Mouse (Mus musculus) CH12.LX (cell line): ENCODE measurements around the gene Rhoq. TPM values are rescaled to one million over a fixed set of nuclear protein-coding genes. Genes with fewer than 3 reads are reported as not detected.
A peak's percentile ranks its signal among the peaks of the same experiment; 100 is the strongest.

Experiments used
- DNase-seq: peaks from one replicate; pipeline ENCODE4 v3.0.0-alpha.2; 2013; ENCODE audit errors: extremely low read depth
- H3K27ac ChIP-seq: 2 replicates; pipeline ENCODE4 v1.5.1; 2012; ENCODE audit warnings: low read depth, mild to moderate bottlenecking, control low read depth, moderate library complexity; ENCODE audit not compliant: insufficient read depth
- H3K27me3 ChIP-seq: replicated peaks from 2 replicates; pipeline ENCODE3; 2012; ENCODE audit warnings: inconsistent platforms
- H3K36me3 ChIP-seq, 2 experiments: replicated peaks in 1 of 2; 2 replicates each; pipeline versions ENCODE3 to v1.6.1; 2012; ENCODE audit warnings: inconsistent platforms in 1 of 2, low read length in 1 of 2, mild to moderate bottlenecking in 1 of 2, mixed read lengths in 1 of 2, moderate library complexity in 1 of 2; ENCODE audit not compliant: control insufficient read depth in 1 of 2, insufficient read depth in 1 of 2
- H3K4me1 ChIP-seq, 2 experiments: 2 replicates each; pipeline ENCODE4 v1.6.1; 2012; ENCODE audit warnings: inconsistent platforms in 1 of 2, moderate library complexity in 1 of 2; ENCODE audit not compliant: insufficient read depth in 2 of 2, control insufficient read depth in 1 of 2
- H3K4me2 ChIP-seq: 2 replicates; pipeline ENCODE4 v1.6.1; 2012; ENCODE audit warnings: low read depth, mild to moderate bottlenecking, control low read depth; ENCODE audit not compliant: poor library complexity, insufficient read depth, severe bottlenecking
- H3K4me3 ChIP-seq, 3 experiments: fragments of 150-350 bp in 1 of 3; sonication (generic) in 1 of 3; replicated peaks in 1 of 3; 2 replicates each; pipeline versions ENCODE3 to v1.5.1; 2011 to 2012; ENCODE audit warnings: low read depth in 2 of 3, low read length in 2 of 3, mild to moderate bottlenecking in 2 of 3, moderate library complexity in 2 of 3, control low read depth in 1 of 3, improper control_type of control experiment in 1 of 3, inconsistent platforms in 1 of 3, mixed read lengths in 1 of 3; ENCODE audit not compliant: poor library complexity in 1 of 3
- H3K79me2 ChIP-seq: replicated peaks from 2 replicates; pipeline ENCODE4 v1.6.1; 2012; ENCODE audit warnings: mild to moderate bottlenecking, moderate library complexity; ENCODE audit not compliant: control insufficient read depth, poor library complexity, insufficient read depth, severe bottlenecking; ENCODE audit errors: extremely low read depth
- H3K9ac ChIP-seq: 2 replicates; pipeline ENCODE4 v1.6.1; 2012; ENCODE audit warnings: low read depth, mild to moderate bottlenecking, control low read depth, moderate library complexity; ENCODE audit not compliant: insufficient read depth
- H3K9me3 ChIP-seq: replicated peaks from 2 replicates; pipeline ENCODE3; 2012; ENCODE audit warnings: low read length, inconsistent platforms, mixed read lengths
- CTCF ChIP-seq, 2 experiments: IDR thresholded peaks in 1 of 2; conservative IDR thresholded peaks in 1 of 2; 2 replicates each; pipeline ENCODE4 v1.5.1; 2011 to 2012; ENCODE audit warnings: low read depth in 2 of 2, low read length in 2 of 2, improper control_type of control experiment in 1 of 2, inconsistent platforms in 1 of 2, mild to moderate bottlenecking in 1 of 2, moderate library complexity in 1 of 2
- E2F4 ChIP-seq: IDR thresholded peaks from 2 replicates; pipeline ENCODE4 v1.6.1; 2011; ENCODE audit warnings: low read depth, low read length, improper control_type of control experiment; ENCODE audit not compliant: insufficient replicate concordance
- HCFC1 ChIP-seq: IDR thresholded peaks from 2 replicates; pipeline ENCODE4 v1.6.1; 2012; ENCODE audit warnings: low read depth, mild to moderate bottlenecking, inconsistent platforms, low read length, improper control_type of control experiment
- MAFK ChIP-seq: IDR thresholded peaks from 2 replicates; pipeline ENCODE4 v1.6.1; 2011; ENCODE audit warnings: low read length, improper control_type of control experiment; ENCODE audit not compliant: insufficient replicate concordance
- MAX ChIP-seq: IDR thresholded peaks from 2 replicates; pipeline ENCODE4 v1.6.1; 2011; ENCODE audit warnings: low read length, improper control_type of control experiment
- MAZ ChIP-seq: IDR thresholded peaks from 2 replicates; pipeline ENCODE4 v1.6.1; 2012; ENCODE audit warnings: low read depth, mild to moderate bottlenecking, inconsistent platforms, low read length, improper control_type of control experiment, moderate library complexity
- NELFE ChIP-seq: IDR thresholded peaks from 2 replicates; pipeline ENCODE4 v1.6.1; 2011; ENCODE audit warnings: low read depth, low read length, improper control_type of control experiment
- NRF1 ChIP-seq: IDR thresholded peaks from 2 replicates; pipeline ENCODE4 v1.6.1; 2014; ENCODE audit warnings: low read depth, mild to moderate bottlenecking, inconsistent platforms, low read length, improper control_type of control experiment, moderate library complexity
- RAD21 ChIP-seq: IDR thresholded peaks from 2 replicates; pipeline ENCODE4 v1.6.1; 2011; ENCODE audit warnings: low read depth, mild to moderate bottlenecking, low read length, improper control_type of control experiment, moderate library complexity
- RCOR1 ChIP-seq: conservative IDR thresholded peaks from 2 replicates; pipeline ENCODE4 v1.6.1; 2012; ENCODE audit warnings: low read depth, mild to moderate bottlenecking, inconsistent platforms, low read length, improper control_type of control experiment
- SMC3 ChIP-seq: IDR thresholded peaks from 2 replicates; pipeline ENCODE4 v1.6.1; 2011; ENCODE audit warnings: low read depth, low read length, improper control_type of control experiment
- TBP ChIP-seq: conservative IDR thresholded peaks from 2 replicates; pipeline ENCODE4 v1.6.1; 2011; ENCODE audit warnings: low read depth, low read length, improper control_type of control experiment
- USF1 ChIP-seq: IDR thresholded peaks from 2 replicates; pipeline ENCODE4 v1.6.1; 2014; ENCODE audit warnings: low read depth, mild to moderate bottlenecking, inconsistent platforms, low read length, improper control_type of control experiment
- ZKSCAN1 ChIP-seq: IDR thresholded peaks from 2 replicates; pipeline ENCODE4 v1.6.1; 2012; ENCODE audit warnings: low read depth, inconsistent platforms, low read length, improper control_type of control experiment, borderline replicate concordance
- dilution Hi-C: fragments of 300-500 bp; cut with MboI; formaldehyde crosslinking; loops from 2 replicates; pipeline ENCODE4 v1.14.3; 2020; ENCODE audit warnings: low sequenced_read_pairs; ENCODE audit not compliant: extremely low pct_unique_long_range_greater_than_20kb, extremely low pct_ligation_motif_present
- in situ Hi-C: fragments of 300-500 bp; cut with MboI; formaldehyde crosslinking; loops from 3 replicates; pipeline ENCODE4 v1.14.3; 2019; ENCODE audit warnings: low sequenced_read_pairs, low pct_ligation_motif_present, low pct_unique_long_range_greater_than_20kb, mixed read lengths
- polyA plus RNA-seq: library from polyadenylated mRNA; unstranded; fragments of >175 nt; gene quantifications from 2 replicates; pipeline ENCODE4 v1.2.1, GENCODE M21; 2012; ENCODE audit warnings: low read depth; ENCODE audit not compliant: insufficient read length
- total RNA-seq, 2 experiments: library from RNA; depleted of rRNA; stranded (reverse); fragments of 300-350 nt in 1 of 2; fragments of >200 nt in 1 of 2; gene quantifications; 2 replicates each; pipeline ENCODE4 v1.2.3; 2012 to 2014

The Rhoq gene
- total and polyA plus RNA-seq, 3 experiments = 18.8 to 24.4 (median 23.2) TPM

- dilution Hi-C loops (no loop called here), in situ Hi-C loops (no loop called here)
- Histone ChIP-seq H3K4me2 (no peak overlapping the region), H3K79me2 (no peaks in the 10 kb centered on the region; the same call in 1 of the 2 replicates), H3K27ac (no peak overlapping the region), H3K4me1 (peaks cover 11 to 32% of the 10 kb centered on the region in 2 experiments), H3K4me3 (no peak overlapping the region), H3K27me3 (no peaks in the 10 kb centered on the region), H3K9ac (no peak overlapping the region), H3K9me3 (no peaks in the 10 kb centered on the region), H3K36me3 (peaks cover 23 to 85% of the 10 kb centered on the region in 2 experiments)
- no peak for DNase-seq
- TF ChIP-seq TBP (no peak), HCFC1 (no peak), USF1 (no peak), ZKSCAN1 (no peak), RCOR1 (no peak), E2F4 (no peak), MAX (no peak), MAFK (no peak), NELFE (no peak), MAZ (no peak), NRF1 (no peak)
Observed at GRCm38 (mm10) chr17:86986449-86987138, 23.7 kb downstream of the Rhoq start.

- H3K4me2 ChIP-seq = no peak overlapping the region
- in situ Hi-C loops = no loop called here
Observed at GRCm38 (mm10) chr17:86988161-86988560, 25.3 kb downstream of the Rhoq start.

More at GRCm38 (mm10) chr17:86988161-86988560, 25.3 kb downstream of the Rhoq start:
- Histone ChIP-seq H3K27ac (no peak overlapping the region), H3K36me3 (peaks cover 10 to 80% of the 10 kb centered on the region in 2 experiments), H3K9me3 (no peaks in the 10 kb centered on the region), H3K4me3 (no peak overlapping the region), H3K4me1 (peaks cover 7 to 32% of the 10 kb centered on the region in 2 experiments), H3K79me2 (peaks cover 3% of the 10 kb centered on the region), H3K27me3 (no peaks in the 10 kb centered on the region), H3K9ac (no peak overlapping the region)
- dilution Hi-C loops = no loop called here
- no peak for DNase-seq
- peak in 1 of 2 experiments; percentile 39; a peak in 2 of 4 replicates for TF ChIP-seq CTCF (conservative IDR thresholded peaks at IDR 0.05 in 1 of 2, IDR thresholded peaks at IDR 0.05 in 1 of 2; ENCODE audit: low read depth in 2 of 2, low read length in 2 of 2)
- TF ChIP-seq RAD21 = peak; percentile 22
- no peak for TF ChIP-seq SMC3
- TF ChIP-seq, all 38 proteins: peak for 2
